Comparison of ENCODE assay signal across 28 mouse cellular contexts in genomic region chr10:89424800-89425393, GRCm38 (mm10). TPM values are rescaled to one million over a fixed set of nuclear protein-coding genes. Genes with fewer than 3 reads are reported as not detected.
DNase-seq lines count a peak whose midpoint lies in the region; ATAC-seq and TF ChIP-seq lines count a peak whose summit lies in the region.
"Had no signal": no experiment of that assay in that cellular context is flagged by ENCODE, and none has a peak within 500 bp of the region (broad histone marks: within the 10 kb centered on the region; RNA-seq: fewer than 3 reads in every experiment).

No protein-coding gene starts in this region.

- TF ChIP-seq CTCF in thymus, adult 2 months (IDR thresholded peaks at IDR 0.05; ENCODE audit: borderline replicate concordance, control insufficient read depth, extremely low read depth, insufficient read depth, low read length, poor library complexity), result no peak

- TF ChIP-seq POLR2A in thymus, adult 2 months (IDR thresholded peaks at IDR 0.05; ENCODE audit: control insufficient read depth, extremely low read depth, insufficient read depth, low read length, poor library complexity), result no peak

- H3K27me3 ChIP-seq in midbrain, embryonic 16.5 days (ENCODE audit: control insufficient read depth, insufficient read depth, low read depth, low read length), result no peaks in the 10 kb centered on the region
- H3K27me3 ChIP-seq in midbrain, embryonic 10.5 days (ENCODE audit: low read depth, poor library complexity, severe bottlenecking), result peaks cover 16% of the 10 kb centered on the region; the same call in 1 of the 2 replicates
- no peaks in the 10 kb centered on the region for H3K27me3 ChIP-seq in neural tube, embryonic 14.5 days (ENCODE audit: control insufficient read depth, insufficient read depth, low read length)
- H3K27me3 ChIP-seq in thymus, adult 2 months (ENCODE audit: control insufficient read depth, insufficient read depth, low read length), result no peaks in the 10 kb centered on the region
- H3K27me3 ChIP-seq: CH12.LX; embryonic facial prominence, embryonic 13.5 days; forebrain, embryonic 12.5 days; heart, embryonic 15.5 days; hindbrain, embryonic 15.5 days; liver, embryonic 13.5 days; megakaryocyte, embryonic 14.5 days; Patski; stomach, embryonic 15.5 days had no signal

- no peaks in the 10 kb centered on the region for H3K9me3 ChIP-seq in midbrain, embryonic 16.5 days (replicated peaks; ENCODE audit: control insufficient read depth, low read length, poor library complexity, severe bottlenecking)
- no peaks in the 10 kb centered on the region for H3K9me3 ChIP-seq in midbrain, embryonic 10.5 days (replicated peaks)
- no peaks in the 10 kb centered on the region for H3K9me3 ChIP-seq in neural tube, embryonic 14.5 days (ENCODE audit: control insufficient read depth, low read length)
- H3K9me3 ChIP-seq: embryonic facial prominence, embryonic 13.5 days; forebrain, embryonic 12.5 days; heart, embryonic 15.5 days; hindbrain, embryonic 15.5 days; liver, embryonic 13.5 days; megakaryocyte, embryonic 14.5 days; stomach, embryonic 15.5 days had no signal

- no peak overlapping the region for H3K4me3 ChIP-seq in midbrain, embryonic 16.5 days (ENCODE audit: low read depth, low read length)
- no peak overlapping the region for H3K4me3 ChIP-seq in midbrain, embryonic 10.5 days
- no peak overlapping the region for H3K4me3 ChIP-seq in neural tube, embryonic 14.5 days (ENCODE audit: low read depth, low read length)
- H3K4me3 ChIP-seq in thymus, adult 2 months (ENCODE audit: control insufficient read depth, insufficient read depth, low read length), result no peak overlapping the region
- H3K4me3 ChIP-seq: embryonic facial prominence, embryonic 13.5 days; erythroblast, embryonic 14.5 days; forebrain, embryonic 12.5 days; heart, embryonic 15.5 days; hindbrain, embryonic 15.5 days; liver, embryonic 13.5 days; megakaryocyte, embryonic 14.5 days; stomach, embryonic 15.5 days had no signal

- ATAC-seq in midbrain, embryonic 16.5 days, result peak; percentile 85; the same call in 1 of the 2 replicates
- peak; percentile 85 for ATAC-seq in neural tube, embryonic 14.5 days (ENCODE audit: low read depth)
- ATAC-seq: Patski had no signal

- H3K36me3 ChIP-seq in midbrain, embryonic 16.5 days (ENCODE audit: control insufficient read depth, insufficient read depth, low read length), result no peaks in the 10 kb centered on the region
- peaks cover 75% of the 10 kb centered on the region for H3K36me3 ChIP-seq in midbrain, embryonic 10.5 days
- H3K36me3 ChIP-seq in neural tube, embryonic 14.5 days (ENCODE audit: control insufficient read depth, insufficient read depth, low read length), result no peaks in the 10 kb centered on the region
- peaks cover 19% of the 10 kb centered on the region for H3K36me3 ChIP-seq in thymus, adult 2 months (ENCODE audit: control insufficient read depth, insufficient read depth, low read length)
- H3K36me3 ChIP-seq: G1E; hindbrain, embryonic 15.5 days had no signal

- H3K4me1 ChIP-seq in midbrain, embryonic 16.5 days (ENCODE audit: control insufficient read depth, insufficient read depth, low read length), result no peaks in the 10 kb centered on the region
- H3K4me1 ChIP-seq in midbrain, embryonic 10.5 days, result no peaks in the 10 kb centered on the region
- H3K4me1 ChIP-seq in neural tube, embryonic 14.5 days (ENCODE audit: control insufficient read depth, insufficient read depth, low read length), result no peaks in the 10 kb centered on the region
- no peaks in the 10 kb centered on the region; the same call in 1 of the 2 replicates for H3K4me1 ChIP-seq in thymus, adult 2 months (replicated peaks; ENCODE audit: control insufficient read depth, insufficient read depth, low read length)
- H3K4me1 ChIP-seq: embryonic facial prominence, embryonic 13.5 days; forebrain, embryonic 12.5 days; heart, embryonic 15.5 days; hindbrain, embryonic 15.5 days; stomach, embryonic 15.5 days had no signal

- no peak overlapping the region for H3K27ac ChIP-seq in midbrain, embryonic 16.5 days (ENCODE audit: low read length)
- H3K27ac ChIP-seq in midbrain, embryonic 10.5 days (replicated peaks), result no peak overlapping the region
- peak overlapping the region; percentile 34; the same call in 1 of the 2 replicates for H3K27ac ChIP-seq in neural tube, embryonic 14.5 days (ENCODE audit: low read depth, low read length)
- H3K27ac ChIP-seq in thymus, adult 2 months (ENCODE audit: control insufficient read depth, insufficient read depth, low read length), result no peak overlapping the region
- H3K27ac ChIP-seq: embryonic facial prominence, embryonic 13.5 days; forebrain, embryonic 12.5 days; heart, embryonic 15.5 days; hindbrain, embryonic 15.5 days; stomach, embryonic 15.5 days had no signal

- H3K4me2 ChIP-seq in midbrain, embryonic 16.5 days (ENCODE audit: low read length), result no peak overlapping the region
- H3K4me2 ChIP-seq in neural tube, embryonic 14.5 days (ENCODE audit: low read depth, low read length), result no peak overlapping the region
- H3K4me2 ChIP-seq: embryonic facial prominence, embryonic 13.5 days; forebrain, embryonic 12.5 days; heart, embryonic 15.5 days; hindbrain, embryonic 15.5 days; liver, embryonic 13.5 days; lung, embryonic 14.5 days; stomach, embryonic 15.5 days had no signal

- WGBS in midbrain, embryonic 16.5 days, result 77% methylated on average over 11 of the region's 11 CpGs
- WGBS in midbrain, embryonic 10.5 days, result 90% methylated on average over 11 of the region's 11 CpGs
- 69% methylated on average over 11 of the region's 11 CpGs for WGBS in neural tube, embryonic 14.5 days
- WGBS in thymus, adult 2 months, result 57% methylated on average over 11 of the region's 11 CpGs

- no peak for DNase-seq in midbrain, embryonic 10.5 days (ENCODE audit: low spot score)
- DNase-seq in thymus, adult 2 months, result peak; percentile 16
- peak; percentile 53 for DNase-seq in thymus, postnatal 4 days
- no peak for DNase-seq in embryo, embryonic 9.5 days (ENCODE audit: extremely low spot score)
- no peak for DNase-seq in left cerebral cortex, adult 11 months (ENCODE audit: low spot score)
- DNase-seq: adrenal gland, adult 2 months; cerebellum, adult 18-20 months; cerebellum, postnatal 25 days; gastrocnemius, postnatal 36 days; heart, postnatal 4 days; kidney, postnatal 36 days; layer of hippocampus, postnatal 36 days; liver, embryonic 13.5 days; lung, embryonic 14.5 days; lung, postnatal 36 days; retina, postnatal 1 day had no signal

- no peak overlapping the region for H3K9ac ChIP-seq in midbrain, embryonic 16.5 days (ENCODE audit: low read depth, low read length)
- no peak overlapping the region for H3K9ac ChIP-seq in neural tube, embryonic 14.5 days (replicated peaks; ENCODE audit: low read depth, low read length)
- H3K9ac ChIP-seq: embryonic facial prominence, embryonic 13.5 days; forebrain, embryonic 12.5 days; heart, embryonic 15.5 days; hindbrain, embryonic 15.5 days; liver, embryonic 13.5 days; lung, embryonic 14.5 days; stomach, embryonic 15.5 days had no signal

RNA-seq across cellular contexts. Expression of gene Gas2l3, which starts 18.9 kb away (rescaled TPM):
- polyA plus RNA-seq in midbrain, embryonic 16.5 days (2015; fragmentation: Nextera tagmentation; extraction: Ambion mirVana), result 2.2 and 4.4 TPM in 2 replicates
- polyA plus RNA-seq in midbrain, embryonic 10.5 days (2016; fragmentation: Nextera tagmentation; extraction: Ambion mirVana), result 18.7 and 19.4 TPM in 2 replicates
- polyA plus RNA-seq in neural tube, embryonic 14.5 days (2014; fragmentation: Nextera tagmentation; extraction: Ambion mirVana), result 2.8 and 4.7 TPM in 2 replicates
- polyA plus RNA-seq in thymus, adult 2 months (2012; rRNA removed), result 2.6 and 4.8 TPM in 2 replicates
- polyA plus RNA-seq: G1E had no signal

Comparison
In these comparisons a context has a peak if more than half of its experiments do, and no peak if none do; other contexts are left out.
1. DNase-seq: peak in thymus, adult 2 months (single experiment) and thymus, postnatal 4 days (single experiment); none in midbrain, embryonic 10.5 days (single experiment), embryo, embryonic 9.5 days (single experiment) and left cerebral cortex, adult 11 months (single experiment).